Mouse (Mus musculus) spleen, postnatal 10 days (tissue): Measurements from ENCODE around the gene Tsc22d1.

ENCODE experiments used
- DNase-seq, 2 experiments: peaks; one replicate each; pipeline ENCODE4 v3.0.0; 2021 to 2022; ENCODE audit warnings: low spot score in 2 of 2

The Tsc22d1 gene

GRCm38 (mm10) chr14:76515620-76516019 is 100.9 kb downstream of the Tsc22d1 start:
- no peak for DNase-seq

- no peak for DNase-seq
Measured at GRCm38 (mm10) chr14:76518217-76518616, 103.5 kb downstream of the Tsc22d1 start.

- no peak for DNase-seq
Measured at GRCm38 (mm10) chr14:76520606-76521005, 105.8 kb downstream of the Tsc22d1 start.

DNA sequence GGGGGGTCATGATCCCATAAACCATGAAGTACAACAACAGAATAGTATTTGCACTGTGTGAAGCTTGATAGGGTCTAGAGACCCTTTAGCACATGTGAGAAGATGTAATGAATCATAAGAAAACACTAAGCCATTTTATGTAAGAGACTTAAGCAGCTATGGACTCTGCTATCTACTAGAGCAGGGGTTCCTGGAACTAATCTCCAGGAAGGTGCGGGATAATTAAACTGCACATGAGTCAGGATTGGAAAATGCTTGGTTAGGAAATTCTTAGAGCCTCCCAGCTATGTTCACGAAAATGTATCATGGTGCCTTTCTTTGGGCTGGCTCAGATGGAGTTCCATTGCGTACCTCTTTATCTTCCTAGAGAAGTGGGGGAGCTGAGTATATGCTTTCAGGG is 106.5 kb downstream of the Tsc22d1 start:
- DNase-seq, result no peak

DNA sequence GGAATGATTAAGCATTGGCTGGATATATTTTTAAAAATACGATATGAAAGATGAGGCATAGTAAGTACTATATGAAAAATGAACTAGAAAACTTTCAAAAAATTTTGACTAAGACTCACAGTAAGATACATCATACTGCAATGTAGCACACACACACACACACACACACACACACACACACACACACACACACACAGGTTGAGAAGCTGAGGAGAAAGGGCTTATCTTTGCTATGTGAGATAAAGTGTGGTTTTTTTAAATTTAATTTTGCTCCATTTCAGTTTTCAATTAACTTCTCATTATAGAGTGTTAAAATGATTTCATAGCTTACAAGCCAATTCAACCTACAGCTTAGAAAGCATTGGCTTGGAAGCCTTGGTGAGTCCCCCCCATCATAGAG is 108.6 kb downstream of the Tsc22d1 start:
- no peak for DNase-seq

DNA sequence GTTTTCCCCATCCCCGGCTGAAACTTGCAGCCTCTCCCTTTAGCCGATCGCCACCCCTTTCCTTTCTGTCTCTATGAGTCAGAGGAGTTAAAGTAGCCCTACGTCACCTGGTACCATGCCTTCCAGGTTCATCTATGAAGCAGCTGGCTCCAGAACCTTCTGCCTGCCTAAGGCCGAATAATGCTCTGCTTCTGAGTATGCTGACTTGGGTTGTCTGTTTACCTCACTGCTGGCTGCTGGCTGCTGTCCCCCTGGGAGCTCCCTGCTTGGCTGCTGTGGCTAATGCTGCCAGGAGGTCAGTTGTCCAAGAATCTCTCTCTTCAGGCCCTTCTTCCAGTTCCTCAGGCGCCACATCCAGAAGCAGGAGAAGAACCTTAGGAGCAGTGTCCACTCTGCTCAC is 111.7 kb downstream of the Tsc22d1 start:
- DNase-seq, result no peak

DNA sequence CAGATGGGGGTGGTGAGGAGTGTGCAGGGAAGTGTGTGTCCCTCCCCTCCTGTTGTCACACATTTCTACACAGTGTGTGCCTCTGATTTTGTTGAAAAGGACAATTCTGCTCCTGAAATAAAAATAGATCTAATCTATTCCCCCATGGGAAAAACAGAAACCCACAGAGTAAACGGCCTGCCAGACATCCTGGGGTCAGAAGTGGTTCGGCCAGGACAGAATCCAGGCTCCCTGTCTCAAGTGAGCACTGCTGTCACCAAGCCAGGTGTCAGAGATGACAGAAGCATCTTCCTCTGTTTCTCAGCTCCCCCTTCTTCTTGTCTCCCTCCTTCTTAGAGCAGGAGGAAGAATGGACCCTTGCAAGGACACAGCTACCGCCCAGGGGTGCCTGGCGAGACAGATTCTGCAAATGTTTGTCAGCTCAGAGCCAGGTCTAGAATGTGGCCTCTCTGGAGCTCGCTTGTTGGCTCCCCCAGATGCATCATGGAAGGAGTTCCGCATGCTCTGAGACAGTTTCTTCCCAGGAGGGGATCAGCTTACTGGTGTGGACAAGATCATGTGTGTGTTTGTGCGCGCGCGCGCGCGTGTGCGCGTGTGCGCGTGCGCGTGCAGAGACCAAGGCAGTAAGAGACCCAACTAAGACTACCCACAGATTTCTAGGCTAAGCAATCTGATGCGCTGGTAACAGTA is 112.4 kb downstream of the Tsc22d1 start:
- DNase-seq, result no peak

DNA sequence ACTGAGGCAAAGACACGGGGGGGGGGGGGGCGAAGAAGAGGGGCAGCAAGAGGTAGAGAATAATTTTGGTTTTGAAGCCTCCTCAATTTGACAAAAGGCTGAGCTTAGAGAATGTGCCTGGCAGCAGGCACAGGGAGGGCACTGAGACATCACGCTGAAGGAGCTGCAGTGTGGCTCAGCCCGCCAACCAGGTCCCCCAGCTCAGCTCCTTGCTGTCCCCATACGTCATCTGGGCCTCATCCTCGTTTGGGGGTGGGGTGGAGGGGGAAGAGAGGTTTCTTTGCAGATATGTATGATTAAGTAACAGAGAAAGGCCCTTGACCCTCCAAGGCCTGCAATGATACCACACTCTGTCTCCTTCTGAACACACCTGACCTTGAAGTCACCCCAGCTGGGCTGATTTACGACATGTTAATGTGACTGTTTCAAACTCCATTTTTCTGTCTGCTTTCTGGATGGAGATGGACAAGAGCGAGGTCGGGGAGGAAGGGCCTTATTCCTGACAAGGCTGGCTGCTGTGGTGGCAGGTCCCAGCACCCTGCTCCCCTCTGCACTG is 113.1 kb downstream of the Tsc22d1 start:
- DNase-seq, result no peak

GRCm38 (mm10) chr14:76528641-76529040 is 113.9 kb downstream of the Tsc22d1 start:
- no peak for DNase-seq

DNA sequence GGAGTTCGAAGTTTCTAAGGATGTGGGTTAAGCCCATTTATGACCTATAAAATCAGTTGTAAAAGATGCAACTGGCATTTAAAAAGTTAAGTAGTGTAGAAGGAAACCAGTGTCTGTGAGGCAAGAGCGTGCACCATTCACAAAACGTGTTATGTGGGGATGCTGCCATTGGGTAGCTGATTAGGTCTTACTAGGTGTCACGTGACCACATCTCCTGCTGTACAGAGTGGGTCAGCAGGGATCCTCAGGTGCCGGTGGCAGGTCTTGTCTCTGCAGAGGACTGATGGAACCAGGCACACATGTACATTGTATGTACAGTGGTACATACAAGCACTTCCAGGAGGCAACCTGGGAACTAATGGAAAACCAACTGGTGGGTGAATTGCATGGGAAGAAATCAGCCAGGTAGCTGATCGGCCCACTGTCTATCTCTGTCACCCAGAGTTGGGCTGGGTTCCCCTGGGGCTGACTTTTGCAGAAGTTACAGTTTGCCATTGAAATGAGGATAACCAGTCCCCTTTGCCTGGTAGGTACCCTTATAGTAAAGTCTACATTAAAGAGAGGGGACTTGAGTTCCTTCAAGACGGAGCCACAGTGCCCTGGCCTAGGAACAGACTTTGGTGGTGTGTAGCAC is 116.4 kb downstream of the Tsc22d1 start:
- peak; percentile 43 to 47 for DNase-seq

GRCm38 (mm10) chr14:76532257-76533169 is 117.8 kb downstream of the Tsc22d1 start:
- peak; percentile 74 to 90 for DNase-seq

DNA sequence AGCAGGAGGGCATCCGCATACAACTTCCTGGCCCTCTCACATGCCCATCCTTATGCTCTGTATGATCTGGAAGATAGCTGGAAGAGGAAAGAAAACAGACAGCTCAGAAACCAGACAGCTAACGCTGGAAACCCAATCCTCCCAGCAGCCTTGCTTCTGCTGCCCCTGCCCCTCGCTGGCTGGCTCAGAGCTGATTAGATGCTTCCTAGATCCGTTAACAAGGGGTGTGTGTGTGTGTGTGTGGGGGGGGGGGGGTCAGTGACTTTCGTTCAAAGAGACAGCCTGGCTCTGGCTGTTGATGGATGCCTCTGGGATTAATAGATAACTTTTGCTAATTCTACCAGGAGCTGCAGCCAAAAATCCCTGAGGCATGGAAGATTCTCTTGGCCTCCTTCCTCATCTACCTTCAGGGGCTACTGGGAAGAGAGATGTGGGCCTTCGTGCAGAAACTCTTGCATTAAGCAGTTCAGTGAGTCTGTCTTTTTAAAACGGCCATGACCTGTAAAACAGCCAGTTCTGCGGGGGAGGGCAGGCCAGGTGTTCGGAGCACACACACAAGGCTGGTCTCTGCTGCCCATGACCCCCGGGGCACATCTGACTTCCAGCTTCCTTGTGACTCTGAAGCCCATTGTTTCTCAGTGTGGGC is 118.5 kb downstream of the Tsc22d1 start:
- DNase-seq, result peak; percentile 44 to 47

DNA sequence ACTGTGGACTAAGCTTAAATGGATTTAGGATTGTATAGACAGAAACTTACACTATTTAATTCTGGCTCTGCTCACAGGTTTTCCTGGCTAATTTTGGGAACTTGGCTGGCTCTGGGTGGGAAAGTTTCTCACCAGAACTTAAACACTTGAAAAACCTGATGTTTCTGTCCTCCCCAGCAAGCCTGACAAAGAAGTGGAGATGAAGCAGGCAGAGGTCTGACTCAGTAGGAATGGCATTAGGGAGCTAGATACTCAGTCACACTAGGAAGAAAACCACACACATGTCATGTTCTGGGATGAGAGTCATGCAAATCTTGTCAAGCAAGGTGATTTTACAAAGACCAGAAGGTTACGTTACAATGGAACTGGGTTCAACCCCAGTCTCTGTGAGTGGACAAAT is 120.3 kb downstream of the Tsc22d1 start:
- no peak for DNase-seq

GRCm38 (mm10) chr14:76536921-76537320 is 122.2 kb downstream of the Tsc22d1 start:
- no peak for DNase-seq

DNA sequence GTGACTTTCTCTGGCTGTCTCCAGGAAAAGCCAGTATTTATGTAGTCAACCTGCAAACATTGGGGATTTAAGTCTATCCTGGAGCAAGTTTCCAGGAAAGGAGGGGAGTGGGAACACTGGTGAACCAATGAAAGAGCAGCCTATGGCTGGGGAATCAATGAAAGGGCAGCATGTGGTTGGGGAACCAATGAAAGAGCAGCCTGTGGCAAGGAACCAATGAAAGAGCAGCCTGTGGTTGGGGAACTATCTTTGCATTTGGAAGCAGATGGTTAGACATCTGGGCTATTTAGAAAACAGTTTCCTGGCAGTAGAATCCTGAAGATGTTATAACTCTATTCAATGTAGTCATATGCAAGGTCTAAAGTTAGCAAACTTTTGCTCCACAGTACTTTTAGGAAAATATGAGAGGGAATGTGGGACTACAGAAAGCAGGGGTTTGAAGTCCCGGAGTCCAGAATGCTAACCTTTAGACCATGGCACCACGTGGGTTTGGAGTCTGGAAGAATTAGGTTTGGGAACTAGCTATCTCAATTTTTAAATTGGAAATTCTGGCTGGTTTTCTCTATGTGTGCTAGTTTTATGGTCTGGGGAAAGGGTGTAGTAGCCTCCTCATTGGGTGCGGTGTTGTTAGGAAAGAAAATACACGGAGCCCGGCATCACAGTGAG is 125.4 kb downstream of the Tsc22d1 start:
- DNase-seq, result no peak

GRCm38 (mm10) chr14:76541341-76541740 is 126.6 kb downstream of the Tsc22d1 start:
- DNase-seq, result no peak

DNA sequence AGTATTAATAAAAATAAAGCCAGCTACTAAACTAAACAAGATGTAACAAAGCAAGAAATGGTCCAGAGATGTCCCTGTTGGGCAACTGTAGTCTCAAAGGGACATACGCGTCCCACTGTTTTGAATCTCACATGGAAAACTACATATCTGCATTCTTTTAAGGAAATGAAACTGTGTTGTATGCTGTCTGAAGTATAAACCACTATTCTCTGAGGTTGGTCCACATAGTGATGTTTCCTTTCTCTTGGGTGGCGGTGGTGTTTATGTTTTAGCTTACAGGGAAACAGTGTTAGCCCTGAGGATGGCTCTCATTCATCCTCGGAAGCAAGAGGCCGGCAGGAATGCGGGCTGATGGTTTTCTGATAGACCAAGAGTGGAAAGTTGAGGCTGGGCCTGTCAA is 129.4 kb downstream of the Tsc22d1 start:
- DNase-seq, result no peak

DNA sequence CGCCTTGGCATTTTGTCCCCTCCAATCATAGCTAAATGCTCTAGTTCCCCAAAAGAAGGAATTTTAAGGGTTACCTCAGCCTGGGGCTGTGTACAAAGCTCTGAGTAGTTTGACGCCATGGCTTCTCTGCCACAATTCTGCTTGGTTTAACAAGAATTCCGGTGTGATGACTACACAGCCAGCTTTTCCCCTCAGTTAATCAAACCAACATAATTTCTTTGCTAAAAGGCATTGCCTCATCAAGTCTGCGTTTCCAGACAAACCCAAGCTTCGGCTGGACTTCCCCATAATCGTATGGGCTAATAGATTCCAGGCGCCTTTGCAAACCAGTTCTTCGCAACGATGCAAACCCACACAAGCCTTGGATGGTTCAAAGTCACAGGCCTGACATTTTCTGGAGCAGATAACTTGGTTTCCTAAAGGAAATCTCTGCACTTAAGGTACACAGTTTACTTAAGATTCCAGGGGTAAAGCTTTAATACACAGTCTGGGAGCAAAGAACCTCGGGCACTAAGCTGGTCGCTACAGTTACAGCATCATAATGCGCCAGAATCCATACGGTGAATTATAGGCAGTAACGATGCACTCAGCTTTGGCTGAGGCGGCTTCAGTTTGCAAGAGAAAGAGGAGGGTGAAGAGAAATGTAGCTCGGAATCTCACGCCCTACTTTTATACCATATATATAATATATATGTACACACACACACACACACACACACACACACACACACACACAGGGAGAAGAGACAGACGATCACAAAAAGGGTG is 140.7 kb downstream of the Tsc22d1 start:
- no peak for DNase-seq

DNA sequence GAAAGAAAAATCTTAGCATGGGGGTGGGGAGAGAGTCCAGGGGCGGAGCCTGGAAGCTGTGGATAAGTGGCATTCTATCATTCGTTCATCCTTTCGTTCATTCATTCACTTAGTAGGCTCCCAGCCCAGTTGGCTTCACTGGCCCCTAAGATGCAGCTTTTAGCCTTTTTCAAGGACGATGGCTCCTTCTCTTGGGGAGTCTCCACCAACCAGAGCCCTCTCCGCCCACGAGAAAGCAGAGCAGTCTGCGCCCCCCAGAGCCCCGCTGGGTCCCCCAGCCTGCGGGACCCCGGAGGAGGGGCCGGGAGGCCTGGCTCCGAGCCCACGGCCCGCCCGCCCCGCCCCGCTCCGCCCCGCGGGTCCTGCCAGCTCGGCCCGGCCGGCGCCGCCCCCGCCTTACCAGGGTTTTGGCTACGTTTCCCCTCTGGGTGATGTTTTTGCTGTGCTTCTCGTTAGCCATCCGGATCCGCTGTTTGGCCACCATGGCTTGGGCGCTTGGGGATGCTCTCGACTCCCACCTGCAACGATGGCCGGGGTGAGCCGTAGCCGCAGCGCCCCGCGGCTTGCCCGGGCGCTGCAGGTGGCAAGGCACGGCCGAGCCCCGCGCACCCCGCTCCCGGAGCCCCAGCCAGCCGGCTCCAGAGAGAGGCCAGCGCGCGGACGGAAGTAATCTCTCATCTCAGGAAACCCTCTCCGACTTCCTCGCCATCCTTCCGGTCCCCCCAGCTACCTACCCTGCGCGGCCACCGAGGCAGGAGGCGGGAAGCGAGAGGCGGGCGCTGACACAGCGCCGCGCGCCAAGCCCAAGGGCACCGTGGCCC is 141.5 kb downstream of the Tsc22d1 start:
- peak; percentile 51 to 55 for DNase-seq

DNA sequence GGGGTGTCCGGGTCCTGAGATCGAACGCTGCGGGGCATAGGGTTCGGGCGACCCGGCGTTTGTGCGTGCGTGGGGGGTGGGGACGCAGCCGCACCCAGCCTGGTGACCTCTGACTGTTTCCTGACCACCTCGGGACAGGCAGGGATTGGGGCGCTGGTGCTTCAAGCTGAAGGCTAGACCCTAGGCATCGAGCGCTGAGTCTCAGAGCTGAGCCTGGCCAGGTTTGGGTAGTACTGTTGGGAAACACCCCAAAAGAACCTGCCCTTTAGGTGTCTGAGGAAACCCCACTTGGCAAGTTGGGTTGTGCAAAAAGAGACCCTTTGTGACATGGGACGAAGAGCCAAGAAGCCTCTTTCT is 142.1 kb downstream of the Tsc22d1 start, which contains the start of gene Serp2:
Serp2 (minus strand) TSS at position 38 of the 357 bp plus-strand sequence.
- no peak for DNase-seq
